Mouse (Mus musculus): ENCODE data around the gene Zc3h12d.

GRCm38 (mm10) chr10:7845136-7845535, 12.9 kb downstream of the Zc3h12d start:
- no peak for TF ChIP-seq CTCF (IDR thresholded peaks at IDR 0.05; ENCODE audit: control insufficient read depth, insufficient read depth, insufficient read length)
- no peak for TF ChIP-seq USF1 (IDR thresholded peaks at IDR 0.05; ENCODE audit: low read depth)
- no peak for TF ChIP-seq MAX (IDR thresholded peaks at IDR 0.05)

All from C2C12 (cell line).